Mouse (Mus musculus): Measurements from ENCODE around the gene Ccdc85b. TPM values are rescaled to one million over a fixed set of nuclear protein-coding genes. Genes with fewer than 3 reads are reported as not detected.

Ccdc85b gene
- total and polyA plus RNA-seq, 2 experiments from 2014 or later: 16.0 to 18.5 TPM

GRCm38 (mm10) chr19:5455568-5455967, 2.1 kb downstream of the Ccdc85b start:
- H3K9me3 ChIP-seq (ENCODE audit: low read length): no peaks in the 10 kb centered on the region
- peak overlapping the region; percentile 99; the same call in 1 of the 2 replicates for H3K27ac ChIP-seq
- ATAC-seq: no peak
- peak overlapping the region; percentile 96 for H3K4me2 ChIP-seq (ENCODE audit: low read depth, low read length)
- no peaks in the 10 kb centered on the region for H3K36me3 ChIP-seq (ENCODE audit: insufficient read depth, low read length)
- no peaks in the 10 kb centered on the region for H3K27me3 ChIP-seq (ENCODE audit: insufficient read depth, low read length)
- 52% methylated on average over 8 of the region's 8 CpGs for WGBS
- peak overlapping the region; percentile 82; the same call in 1 of the 2 replicates for H3K9ac ChIP-seq (replicated peaks; ENCODE audit: low read length)
- no peak for DNase-seq (ENCODE audit: low spot score)
- H3K4me1 ChIP-seq (ENCODE audit: insufficient read depth, low read length): peaks cover 19% of the 10 kb centered on the region
- peak overlapping the region; percentile 66 for H3K4me3 ChIP-seq (ENCODE audit: low read length)
- no peak for TF ChIP-seq CTCF (IDR thresholded peaks at IDR 0.05; ENCODE audit: low read depth)

GRCm38 (mm10) chr19:5455037-5455436, 2.7 kb downstream of the Ccdc85b start:
- H3K27me3 ChIP-seq (ENCODE audit: insufficient read depth, low read length): 0 out of 2 replicates have a peak, but pooled peaks cover 2% of the 10 kb centered on the region
- H3K4me2 ChIP-seq (ENCODE audit: low read depth, low read length): peak overlapping the region; percentile 96
- peaks cover 19% of the 10 kb centered on the region for H3K4me1 ChIP-seq (ENCODE audit: insufficient read depth, low read length)
- H3K36me3 ChIP-seq (ENCODE audit: insufficient read depth, low read length): no peaks in the 10 kb centered on the region
- no peaks in the 10 kb centered on the region for H3K9me3 ChIP-seq (ENCODE audit: low read length)
- H3K4me3 ChIP-seq (ENCODE audit: low read length): no peak overlapping the region
- no peak for TF ChIP-seq CTCF (IDR thresholded peaks at IDR 0.05; ENCODE audit: low read depth)
- DNase-seq (ENCODE audit: low spot score) (no peak), ATAC-seq (no peak)
- no peak overlapping the region for H3K9ac ChIP-seq (replicated peaks; ENCODE audit: low read length)
- H3K27ac ChIP-seq: no peak overlapping the region
- WGBS: 73% methylated on average over 12 of the region's 12 CpGs

GRCm38 (mm10) chr19:5451766-5452165, 5.9 kb downstream of the Ccdc85b start:
- Histone ChIP-seq H3K4me2 (ENCODE audit: low read depth, low read length) (no peak overlapping the region), H3K4me1 (ENCODE audit: insufficient read depth, low read length) (peaks cover 18% of the 10 kb centered on the region), H3K9ac (replicated peaks; ENCODE audit: low read length) (no peak overlapping the region), H3K27ac (no peak overlapping the region), H3K27me3 (ENCODE audit: insufficient read depth, low read length) (peaks cover 25% of the 10 kb centered on the region), H3K4me3 (ENCODE audit: low read length) (no peak overlapping the region), H3K9me3 (ENCODE audit: low read length) (no peaks in the 10 kb centered on the region), H3K36me3 (ENCODE audit: insufficient read depth, low read length) (no peaks in the 10 kb centered on the region)
- no peak for ATAC-seq
- no peak for DNase-seq (ENCODE audit: low spot score)
- WGBS: 82% methylated on average over 6 of the region's 6 CpGs
- TF ChIP-seq CTCF (IDR thresholded peaks at IDR 0.05; ENCODE audit: low read depth): 0 out of 2 replicates have a peak, but pooled peaks have one; percentile 1

GRCm38 (mm10) chr19:5449673-5450072, 8.0 kb downstream of the Ccdc85b start:
- 88% methylated on average over 3 of the region's 3 CpGs for WGBS
- DNase-seq (ENCODE audit: low spot score): no peak
- ATAC-seq: no peak

GRCm38 (mm10) chr19:5448354-5449150, 9.1 kb downstream of the Ccdc85b start:
- Histone ChIP-seq H3K36me3 (ENCODE audit: insufficient read depth, low read length) (no peaks in the 10 kb centered on the region), H3K27me3 (ENCODE audit: insufficient read depth, low read length) (peaks cover 29% of the 10 kb centered on the region), H3K9ac (replicated peaks; ENCODE audit: low read length) (peak overlapping the region; percentile 35; the same call in 1 of the 2 replicates), H3K4me2 (ENCODE audit: low read depth, low read length) (peak overlapping the region; percentile 97), H3K4me3 (ENCODE audit: low read length) (peak overlapping the region; percentile 57), H3K27ac (no peak overlapping the region), H3K9me3 (ENCODE audit: low read length) (no peaks in the 10 kb centered on the region), H3K4me1 (ENCODE audit: insufficient read depth, low read length) (peaks cover 4% of the 10 kb centered on the region)
- TF ChIP-seq CTCF (IDR thresholded peaks at IDR 0.05; ENCODE audit: low read depth): no peak
- WGBS: 10% methylated on average over 34 of the region's 36 CpGs
- ATAC-seq (peak; percentile 24; the same call in 1 of the 2 replicates), DNase-seq (ENCODE audit: low spot score) (no peak)

More at GRCm38 (mm10) chr19:5449673-5450072, 8.0 kb downstream of the Ccdc85b start:
- no peaks in the 10 kb centered on the region for H3K36me3 ChIP-seq (ENCODE audit: insufficient read depth, low read length)
- no peak overlapping the region for H3K27ac ChIP-seq
- H3K27me3 ChIP-seq (ENCODE audit: insufficient read depth, low read length): peaks cover 29% of the 10 kb centered on the region
- H3K4me1 ChIP-seq (ENCODE audit: insufficient read depth, low read length): peaks cover 4% of the 10 kb centered on the region
- H3K9me3 ChIP-seq (ENCODE audit: low read length): no peaks in the 10 kb centered on the region
- H3K4me3 ChIP-seq (ENCODE audit: low read length): no peak overlapping the region
- no peak overlapping the region for H3K4me2 ChIP-seq (ENCODE audit: low read depth, low read length)
- no peak overlapping the region for H3K9ac ChIP-seq (replicated peaks; ENCODE audit: low read length)
- no peak for TF ChIP-seq CTCF (IDR thresholded peaks at IDR 0.05; ENCODE audit: low read depth)

- peaks cover 29% of the 10 kb centered on the region for H3K27me3 ChIP-seq (ENCODE audit: insufficient read depth, low read length)
- ATAC-seq: peak; percentile 80
- 1% methylated on average over 70 of the region's 70 CpGs for WGBS
These were observed 10.0 kb downstream of the Ccdc85b start, which contains the start of gene Fosl1 for GRCm38 (mm10) chr19:5447515-5448353. Gene Fosl1, plus strand, starts transcription at chr19:5447547.

More at GRCm38 (mm10) chr19:5447515-5448353, 10.0 kb downstream of the Ccdc85b start, which contains the start of gene Fosl1:
- H3K9me3 ChIP-seq (ENCODE audit: low read length): no peaks in the 10 kb centered on the region
- peaks cover 4% of the 10 kb centered on the region for H3K4me1 ChIP-seq (ENCODE audit: insufficient read depth, low read length)
- peak within 1 kb of the TSS; percentile 57 for H3K4me3 ChIP-seq (ENCODE audit: low read length)
- TF ChIP-seq CTCF (IDR thresholded peaks at IDR 0.05; ENCODE audit: low read depth): no peak
- peak; percentile 65 for DNase-seq (ENCODE audit: low spot score)
- H3K9ac ChIP-seq (replicated peaks; ENCODE audit: low read length): peak within 1 kb of the TSS; percentile 35; the same call in 1 of the 2 replicates
- peak within 1 kb of the TSS; percentile 97 for H3K4me2 ChIP-seq (ENCODE audit: low read depth, low read length)
- H3K27ac ChIP-seq: no peak within 1 kb of the TSS
- H3K36me3 ChIP-seq (ENCODE audit: insufficient read depth, low read length): no peaks in the 10 kb centered on the region

All from hindbrain, postnatal 0 days (tissue).